Mouse (Mus musculus): ENCODE results near the gene Ublcp1. TPM values are rescaled to one million over a fixed set of nuclear protein-coding genes. Genes with fewer than 3 reads are reported as not detected.

Gene Ublcp1
- total RNA-seq, 2 experiments from 2014 or later = 24.6 to 30.2 TPM

DNA sequence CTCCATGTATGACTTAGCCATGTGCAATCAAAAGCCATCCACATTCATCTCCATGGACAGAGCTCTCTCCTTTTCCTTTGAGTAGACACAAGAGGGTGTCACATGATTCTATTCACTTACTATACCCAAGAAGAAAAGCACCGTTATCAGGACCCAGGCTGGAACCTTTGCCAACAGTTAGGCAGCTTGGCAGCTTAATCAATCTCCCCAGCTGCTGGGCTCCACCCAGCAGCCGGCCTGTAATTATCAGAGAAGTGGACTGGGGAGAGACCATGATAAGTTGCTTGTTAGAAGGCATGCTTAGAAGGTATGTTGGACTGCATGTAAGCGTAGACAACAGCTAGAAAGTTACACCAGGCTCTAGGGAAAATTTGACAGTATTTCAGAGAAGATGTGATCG lies 38.6 kb upstream of the Ublcp1 start:
- Histone ChIP-seq H3K27ac (no peak overlapping the region), H3K4me3 (no peak overlapping the region)
- no peak for TF ChIP-seq CTCF (IDR thresholded peaks at IDR 0.05)
- intact Hi-C loops (cut with DNase I) = no loop called here
- no peak for DNase-seq

DNA sequence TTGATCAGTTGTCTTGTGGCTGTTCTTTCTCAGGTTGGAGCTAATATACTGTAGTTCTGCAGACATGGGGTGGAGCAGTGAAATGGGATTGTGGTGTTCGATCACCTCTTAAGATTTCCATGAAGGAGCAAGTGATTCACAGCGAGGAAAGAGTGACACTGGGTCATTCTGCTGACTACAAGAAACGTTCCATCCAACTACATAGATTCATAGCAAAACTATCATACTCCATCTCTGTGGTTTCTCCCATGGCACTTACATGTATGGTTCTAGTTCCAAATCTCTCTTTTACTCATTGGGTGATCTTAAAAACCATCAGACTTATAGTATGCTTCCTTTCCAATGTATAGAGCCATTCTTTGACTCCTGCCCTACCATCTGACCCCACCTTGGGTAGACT lies 34.5 kb upstream of the Ublcp1 start:
- DNase-seq = no peak
- TF ChIP-seq CTCF (IDR thresholded peaks at IDR 0.05) = no peak
- intact Hi-C loops (cut with DNase I) = no loop called here
- Histone ChIP-seq H3K27ac (no peak overlapping the region), H3K4me3 (no peak overlapping the region)

DNA sequence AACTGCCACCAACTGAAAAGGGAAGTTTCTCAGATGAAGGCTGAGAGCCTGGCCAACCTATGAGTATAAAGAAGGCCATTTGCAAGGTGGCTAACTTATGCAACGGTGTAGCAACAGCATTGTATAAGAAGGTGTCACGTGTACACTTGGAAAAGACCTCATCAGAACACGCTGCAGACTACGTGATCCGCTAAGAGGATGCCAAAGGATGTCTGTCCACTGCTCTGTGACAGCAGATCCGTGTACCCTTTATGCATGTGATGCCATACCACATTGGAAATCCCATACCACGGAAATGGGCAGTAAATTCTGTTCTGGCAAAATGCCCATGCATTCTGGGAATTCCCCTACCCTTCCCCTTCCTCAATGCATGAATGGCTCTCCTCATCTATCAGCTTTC lies 33.8 kb upstream of the Ublcp1 start:
- no peak for DNase-seq
- intact Hi-C loops (cut with DNase I) = no loop called here
- no peak overlapping the region for H3K27ac ChIP-seq
- H3K4me3 ChIP-seq = no peak overlapping the region
- TF ChIP-seq CTCF (IDR thresholded peaks at IDR 0.05) = no peak

DNA sequence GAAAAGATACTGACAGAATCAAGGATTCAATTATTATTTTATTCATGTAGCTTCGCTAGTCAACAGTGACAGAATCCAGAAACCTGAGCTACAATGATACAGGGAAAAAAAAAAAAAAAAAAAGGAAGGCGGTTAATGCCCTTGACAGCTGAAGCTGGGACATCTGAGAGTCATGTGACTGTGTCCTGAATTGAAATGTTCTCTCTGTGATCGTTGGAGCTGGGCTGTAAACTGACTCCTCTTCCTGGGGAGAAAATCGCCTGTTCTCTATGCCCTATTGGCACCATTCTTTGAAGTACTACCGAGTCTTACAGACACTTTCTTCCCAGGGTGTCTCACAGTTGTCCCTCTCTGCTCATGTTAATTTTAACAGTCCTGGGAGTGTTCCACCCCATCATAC lies 32.6 kb upstream of the Ublcp1 start:
- TF ChIP-seq CTCF (IDR thresholded peaks at IDR 0.05) = no peak
- no peak for DNase-seq
- Histone ChIP-seq H3K4me3 (no peak overlapping the region), H3K27ac (no peak overlapping the region)
- intact Hi-C loops (cut with DNase I) = no loop called here

DNA sequence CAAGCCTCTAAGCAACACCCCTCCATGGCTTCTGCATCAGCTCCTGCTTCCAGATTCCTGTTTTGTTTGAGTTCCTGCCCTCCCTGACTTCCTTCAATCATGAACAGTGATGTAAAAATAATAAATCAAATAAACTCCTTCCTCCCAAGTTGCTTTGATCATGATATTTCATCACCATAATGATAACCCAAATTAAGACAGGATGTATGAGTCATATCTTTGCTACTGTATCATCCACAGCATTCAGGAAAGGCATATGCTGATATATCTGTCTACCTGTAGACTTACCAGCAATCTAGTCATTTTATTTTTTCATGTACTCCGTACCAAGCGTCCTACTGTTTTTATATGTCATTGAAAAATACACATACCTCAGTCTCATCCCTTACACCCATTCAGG lies 31.2 kb upstream of the Ublcp1 start:
- intact Hi-C loops (cut with DNase I) = no loop called here
- Histone ChIP-seq H3K27ac (no peak overlapping the region), H3K4me3 (no peak overlapping the region)
- TF ChIP-seq CTCF (IDR thresholded peaks at IDR 0.05) = no peak
- DNase-seq = no peak

DNA sequence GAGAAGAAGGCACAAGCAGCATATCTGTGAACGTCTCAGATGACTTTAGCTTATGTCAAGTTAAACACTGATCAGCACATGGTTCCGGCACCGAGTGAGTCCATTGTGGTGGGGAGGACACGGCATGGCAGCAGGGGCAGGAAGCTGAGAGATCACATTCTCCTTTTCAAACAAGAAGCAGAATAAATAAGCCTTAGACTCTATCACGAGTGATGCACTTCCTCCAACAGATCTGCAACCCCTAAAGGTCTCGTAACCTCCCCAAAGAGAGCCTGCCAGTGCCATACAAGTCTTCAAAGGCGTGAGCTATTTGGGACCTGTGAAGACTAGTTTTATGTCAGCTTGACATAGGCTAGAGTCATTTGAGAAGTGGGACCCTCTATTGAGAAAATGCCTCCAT lies 30.7 kb upstream of the Ublcp1 start:
- Histone ChIP-seq H3K27ac (no peak overlapping the region), H3K4me3 (no peak overlapping the region)
- TF ChIP-seq CTCF (IDR thresholded peaks at IDR 0.05) = no peak
- no peak for DNase-seq
- intact Hi-C loops (cut with DNase I) = no loop called here

DNA sequence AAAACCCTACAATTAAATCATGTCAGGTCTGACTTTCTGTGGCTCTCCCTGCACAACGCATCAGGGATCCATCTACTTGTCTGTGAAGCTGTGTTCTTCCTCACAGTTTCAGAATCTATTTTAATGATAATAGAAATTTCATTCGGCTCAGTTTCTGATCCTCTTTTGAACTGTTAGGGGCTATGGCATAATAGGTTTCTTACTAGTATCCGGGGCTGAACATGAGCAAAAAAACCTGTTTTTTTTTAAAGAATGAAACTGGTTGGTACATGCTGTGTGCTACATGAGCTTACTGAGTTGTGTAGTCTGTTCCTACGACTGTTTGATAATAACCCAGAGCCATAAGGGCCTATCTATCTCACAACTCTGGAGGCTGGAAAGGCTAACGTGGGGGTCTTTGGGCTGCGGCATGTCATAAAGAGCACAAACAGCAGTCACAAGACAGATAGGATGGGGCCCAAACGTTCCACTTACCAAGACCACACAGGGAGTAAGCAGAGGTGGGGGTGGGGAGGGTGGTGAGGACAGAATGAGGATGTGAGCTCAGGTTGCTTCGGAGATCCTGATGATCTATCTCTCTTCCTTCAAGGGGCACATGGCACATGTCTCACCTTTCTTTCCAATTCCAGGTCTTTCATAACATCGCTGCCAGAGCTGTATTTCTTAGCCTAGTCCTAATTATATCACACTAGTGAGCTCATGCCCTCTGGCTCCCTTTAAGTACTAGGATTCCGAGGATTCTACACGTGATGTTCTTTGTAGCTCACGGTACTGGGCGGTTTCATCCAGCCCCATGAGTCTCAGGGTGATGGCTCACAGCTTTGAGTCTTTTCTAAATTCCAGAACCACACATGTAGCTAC lies 28.3 kb upstream of the Ublcp1 start:
- Histone ChIP-seq H3K27ac (no peak overlapping the region), H3K4me3 (no peak overlapping the region)
- intact Hi-C loops (cut with DNase I) = no loop called here
- no peak for TF ChIP-seq CTCF (IDR thresholded peaks at IDR 0.05)
- no peak for DNase-seq

DNA sequence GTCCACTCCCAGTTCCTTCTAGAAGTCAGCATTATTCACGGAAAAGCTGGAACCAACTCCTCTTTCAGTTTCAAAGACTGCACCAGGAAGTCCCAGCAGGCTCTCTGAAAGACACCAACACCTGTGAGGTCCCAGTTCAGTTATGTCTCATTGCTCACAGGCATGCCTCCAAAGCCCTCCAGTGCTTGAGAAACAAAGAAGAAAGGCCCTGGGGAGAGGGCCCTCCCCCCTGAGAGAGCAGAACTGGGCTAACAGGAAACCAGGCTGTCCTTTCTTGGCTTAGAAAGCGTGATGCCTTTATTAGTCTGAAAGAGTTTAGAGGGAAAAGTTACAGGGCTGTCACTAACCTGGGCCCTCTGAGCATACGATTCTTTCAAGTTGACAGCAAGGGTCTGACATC lies 25.9 kb upstream of the Ublcp1 start:
- peak overlapping the region; percentile 32 for H3K4me3 ChIP-seq
- TF ChIP-seq CTCF (IDR thresholded peaks at IDR 0.05) = no peak
- H3K27ac ChIP-seq = peak overlapping the region; percentile 74
- peak; percentile 26 for DNase-seq
- intact Hi-C loops (cut with DNase I) = no loop called here

DNA sequence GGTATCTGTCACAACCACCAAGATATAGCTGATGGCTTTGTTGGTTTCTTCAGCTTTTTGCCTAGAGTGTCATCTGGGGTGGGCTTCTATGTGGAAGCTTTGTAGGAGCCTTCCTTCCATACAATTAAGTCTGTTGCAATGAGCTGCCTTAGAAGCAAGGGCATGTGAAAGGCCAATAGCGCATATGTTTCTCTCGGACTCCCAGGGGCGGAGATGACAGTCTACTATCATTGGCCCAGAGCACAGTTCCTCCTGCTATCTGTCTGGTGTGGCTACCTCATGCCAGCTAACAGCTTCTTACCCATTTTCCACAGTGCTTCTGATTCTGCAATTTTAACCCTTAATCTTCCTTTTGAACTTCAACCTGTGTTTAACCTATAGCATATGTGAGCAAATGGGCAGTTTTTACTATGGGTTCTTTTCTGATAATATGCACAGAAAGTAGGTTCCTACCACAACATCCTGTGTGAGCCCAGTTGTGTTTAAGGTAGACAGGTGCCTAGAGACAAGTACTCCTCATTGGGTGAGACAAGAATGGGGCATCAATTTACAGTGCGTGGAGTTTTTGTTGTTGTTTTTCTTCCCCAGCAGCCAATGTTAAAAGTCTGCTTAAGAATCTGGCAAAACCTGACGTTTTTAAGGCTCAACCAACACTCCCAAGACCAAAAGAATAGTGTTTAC lies 24.5 kb upstream of the Ublcp1 start:
- no peak for DNase-seq
- no peak for TF ChIP-seq CTCF (IDR thresholded peaks at IDR 0.05)
- intact Hi-C loops (cut with DNase I) = no loop called here
- H3K27ac ChIP-seq = no peak overlapping the region
- no peak overlapping the region for H3K4me3 ChIP-seq

DNA sequence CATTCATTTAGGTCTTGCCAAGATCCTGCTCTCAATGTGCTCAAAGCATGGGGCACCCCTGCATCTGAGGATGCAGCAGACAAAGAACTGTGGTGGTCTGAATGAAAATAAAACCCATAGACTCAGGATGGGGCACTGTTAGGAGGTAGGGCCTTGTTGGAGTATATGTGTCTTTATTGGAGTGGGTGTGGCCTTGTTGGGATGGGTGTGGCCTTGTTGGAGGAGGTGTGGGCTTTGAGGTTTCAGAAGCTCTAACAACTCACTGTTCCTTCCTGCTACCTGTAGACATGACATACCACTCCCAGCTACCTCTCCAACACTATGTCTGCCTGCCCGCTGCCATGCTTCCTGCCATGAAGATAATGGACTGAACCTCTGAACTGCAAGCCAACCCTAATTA lies 18.8 kb upstream of the Ublcp1 start:
- no peak for TF ChIP-seq CTCF (IDR thresholded peaks at IDR 0.05)
- Histone ChIP-seq H3K4me3 (no peak overlapping the region), H3K27ac (no peak overlapping the region)
- DNase-seq = no peak
- intact Hi-C loops (cut with DNase I) = no loop called here

DNA sequence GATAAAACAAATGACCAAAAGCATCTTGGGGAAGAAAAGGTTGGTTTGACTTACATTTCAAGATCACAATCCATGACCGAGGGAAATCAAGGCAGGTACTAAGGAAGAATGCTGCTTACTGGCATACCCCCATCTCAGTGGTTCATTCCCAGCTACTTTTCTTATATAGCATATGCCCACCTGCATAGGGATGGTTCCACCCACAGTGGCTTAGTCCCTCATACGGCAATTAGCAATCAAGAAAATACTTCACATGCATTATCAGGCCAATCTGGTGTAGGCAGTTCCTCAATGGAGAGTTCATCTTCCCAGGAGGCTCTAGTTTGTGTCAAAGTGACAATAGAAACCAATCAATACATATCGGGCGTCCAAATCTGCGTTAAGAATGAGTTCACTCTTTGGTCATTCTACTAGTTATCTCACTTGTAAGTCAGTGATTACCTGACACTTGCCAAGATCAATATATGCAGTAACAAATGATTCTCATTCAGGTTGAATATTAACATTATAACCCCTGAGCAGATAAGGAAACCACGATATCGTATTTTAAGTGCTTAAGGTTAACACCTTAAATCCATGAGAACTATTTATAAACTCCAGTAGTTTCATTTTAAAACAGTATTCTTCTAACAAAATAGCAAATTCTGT lies 14.9 kb upstream of the Ublcp1 start:
- intact Hi-C loops (cut with DNase I) = no loop called here
- Histone ChIP-seq H3K27ac (no peak overlapping the region), H3K4me3 (no peak overlapping the region)
- TF ChIP-seq CTCF (IDR thresholded peaks at IDR 0.05) = no peak
- DNase-seq = no peak

DNA sequence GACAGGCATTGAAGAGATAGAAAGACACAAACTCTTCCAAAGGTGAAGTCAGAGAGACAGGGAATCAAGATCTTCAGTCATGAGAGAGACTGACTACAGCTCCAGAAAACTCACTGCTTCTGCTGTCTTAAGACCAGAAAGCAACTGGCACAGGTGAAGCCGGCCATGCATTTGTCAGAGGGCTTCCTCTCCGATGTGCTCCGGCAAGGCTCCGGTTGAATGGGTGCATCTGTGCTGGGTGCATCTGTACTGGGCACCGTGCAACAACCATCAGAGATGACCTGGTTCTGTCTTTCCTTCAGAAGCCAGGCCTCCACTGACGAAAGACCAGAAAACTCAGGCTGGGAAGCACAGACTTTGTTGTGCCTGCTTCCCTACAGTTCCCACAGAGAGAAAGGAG lies 9.9 kb upstream of the Ublcp1 start:
- no peak for DNase-seq
- intact Hi-C loops (cut with DNase I) = no loop called here
- H3K27ac ChIP-seq = no peak overlapping the region
- no peak for TF ChIP-seq CTCF (IDR thresholded peaks at IDR 0.05)
- no peak overlapping the region for H3K4me3 ChIP-seq

DNA sequence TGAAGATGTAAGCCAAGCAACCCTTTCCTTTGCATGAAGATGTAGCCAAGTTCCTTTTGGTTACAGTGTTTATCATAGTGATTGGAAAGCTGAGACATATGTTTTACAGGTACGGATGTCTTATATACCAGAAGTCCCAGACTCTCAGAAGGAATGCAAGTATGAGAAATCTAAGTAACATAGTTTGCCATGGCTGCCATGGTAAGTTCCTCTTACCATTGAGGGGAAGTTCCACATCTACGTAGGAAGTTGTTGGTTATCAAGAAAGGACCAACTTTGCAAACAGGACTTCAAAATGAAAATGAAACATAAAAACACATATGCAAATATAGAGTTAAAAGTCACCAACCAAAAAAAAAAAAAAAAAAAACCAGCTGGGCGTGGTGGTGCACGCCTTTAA lies 8.1 kb upstream of the Ublcp1 start:
- DNase-seq = no peak
- Histone ChIP-seq H3K27ac (no peak overlapping the region), H3K4me3 (no peak overlapping the region)
- intact Hi-C loops (cut with DNase I) = no loop called here
- no peak for TF ChIP-seq CTCF (IDR thresholded peaks at IDR 0.05)
